Mouse (Mus musculus) lung, adult 18-20 months (tissue): Measurements from ENCODE around the gene Nfatc2.

ENCODE experiments used
- DNase-seq, 2 experiments: peaks; one replicate each; pipeline ENCODE4 v3.0.0; 2022; ENCODE audit warnings: mixed read lengths in 2 of 2

The Nfatc2 gene

DNA sequence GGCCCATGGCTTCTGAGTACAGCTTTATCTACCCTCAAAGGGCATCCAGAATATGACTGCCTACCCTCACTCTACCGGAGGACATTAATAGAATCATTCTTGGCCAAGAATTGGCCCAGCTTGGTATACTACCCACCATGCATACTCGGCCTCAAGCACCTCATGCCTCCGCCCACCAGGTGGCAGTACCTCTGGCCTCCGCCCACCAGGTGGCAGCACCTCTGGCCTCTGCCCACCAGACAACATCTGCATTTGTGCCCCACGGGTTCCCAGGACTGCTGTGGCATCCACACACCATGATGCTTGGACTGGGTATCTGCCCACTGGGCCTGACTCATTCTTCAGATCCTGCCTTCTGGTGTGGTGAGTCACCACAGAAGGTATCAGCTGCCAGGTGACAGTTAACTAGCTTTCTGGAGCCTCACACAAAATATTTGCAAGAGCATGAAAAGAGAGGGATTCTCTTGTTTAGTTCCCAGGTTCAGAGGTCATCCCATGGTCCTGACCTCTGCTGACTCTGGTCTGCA, 173.0 kb downstream of the Nfatc2 start:
- DNase-seq = no peak
